In the genomic region with DNA sequence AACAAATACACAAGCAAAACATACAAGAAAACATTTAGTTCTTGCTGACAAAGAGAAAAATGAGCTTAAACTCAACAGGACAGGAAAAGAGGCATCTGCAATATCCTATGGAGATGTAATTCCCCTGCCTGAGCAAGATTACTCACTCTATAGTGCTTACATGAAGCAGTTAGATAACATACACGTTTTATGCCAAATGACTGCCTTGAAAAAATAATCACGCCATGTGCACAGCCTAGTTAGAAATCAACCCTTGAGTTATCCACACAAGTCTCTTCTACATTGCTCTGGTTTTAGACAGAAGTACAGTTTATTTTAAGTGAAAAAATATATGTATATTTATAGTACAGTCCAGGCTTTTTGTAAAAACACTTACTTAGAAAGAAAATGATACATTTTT, we compare ENCODE assay signal across 18 mouse cellular contexts.
DNase-seq lines count a peak whose midpoint lies in the region; TF ChIP-seq lines count a peak whose summit lies in the region.
"Had no signal": no experiment of that assay in that cellular context is flagged by ENCODE, and none has a peak within 500 bp of the region (broad histone marks: within the 10 kb centered on the region; RNA-seq: fewer than 3 reads in every experiment).

No protein-coding gene starts in this region.

- no peak overlapping the region for H3K9ac ChIP-seq in MEL (ENCODE audit: control insufficient read depth, low read depth, low read length, poor library complexity, severe bottlenecking)
- H3K9ac ChIP-seq: forebrain, embryonic 15.5 days; hindbrain, embryonic 12.5 days had no signal

- no peaks in the 10 kb centered on the region for H3K79me2 ChIP-seq in MEL (ENCODE audit: control insufficient read depth, insufficient read depth, low read length, poor library complexity)

- H3K27me3 ChIP-seq in MEL (ENCODE audit: control insufficient read depth in 1 of 2, insufficient read depth in 2 of 2, low read length in 2 of 2), result no peaks in the 10 kb centered on the region
- H3K27me3 ChIP-seq: forebrain, embryonic 15.5 days; hindbrain, embryonic 12.5 days had no signal

- no peak overlapping the region for H3K4me3 ChIP-seq in MEL (ENCODE audit: control insufficient read depth in 1 of 2, insufficient read depth in 1 of 2, low read depth in 2 of 2, low read length in 2 of 2)
- H3K4me3 ChIP-seq: embryonic facial prominence, embryonic 10.5 days; erythroblast, embryonic 14.5 days; forebrain, embryonic 15.5 days; heart, embryonic 10.5 days; hindbrain, embryonic 12.5 days had no signal

- no peak overlapping the region for H3K27ac ChIP-seq in MEL (ENCODE audit: control insufficient read depth, low read depth, low read length)
- H3K27ac ChIP-seq: embryonic facial prominence, embryonic 10.5 days; forebrain, embryonic 15.5 days; heart, embryonic 10.5 days; hindbrain, embryonic 12.5 days had no signal

- no peak for TF ChIP-seq POLR2A in MEL (IDR thresholded peaks at IDR 0.05; ENCODE audit: control insufficient read depth in 1 of 2, insufficient read depth in 1 of 2, low read depth in 1 of 2, low read length in 2 of 2, poor library complexity in 1 of 2)

- H3K36me3 ChIP-seq in MEL (ENCODE audit: control insufficient read depth in 1 of 2, insufficient read depth in 2 of 2, low read length in 2 of 2), result no peaks in the 10 kb centered on the region
- H3K36me3 ChIP-seq: embryonic facial prominence, embryonic 10.5 days; forebrain, embryonic 15.5 days; heart, embryonic 10.5 days; hindbrain, embryonic 12.5 days had no signal

- intact Hi-C loops in left cerebral cortex, postnatal 36 days (cut with DNase I), result loop anchor here (5.0 kb wide), 1 partner anchor 97 kb away; a partner anchor contains a TSS

- DNase-seq in left cerebral cortex, adult 11 months (ENCODE audit: low spot score), result peak; percentile 59
- DNase-seq in left cerebral cortex, postnatal 36 days (ENCODE audit: low spot score in 2 of 2), result no peak
- peak; percentile 3 for DNase-seq in MEL (ENCODE audit: low read depth, low spot score)
- DNase-seq in brain, adult 2 months (ENCODE audit: low read depth, low spot score), result peak; percentile 81
- DNase-seq in telencephalon, adult 2 months (ENCODE audit: low read depth, low spot score), result peak; percentile 90
- DNase-seq in cerebellum, adult 11 months, result no peak
- DNase-seq: adrenal gland, postnatal 10 days; cerebellum, adult 2 months; cerebellum, postnatal 10 days; gastrocnemius, postnatal 10 days; heart, adult 18-20 months; heart, postnatal 10 days; heart, postnatal 4 days had no signal

- no peak for TF ChIP-seq CTCF in MEL (IDR thresholded peaks at IDR 0.05 in 2 of 3, conservative IDR thresholded peaks at IDR 0.05 in 1 of 3; ENCODE audit: control insufficient read depth in 1 of 3, insufficient read depth in 1 of 3, low read depth in 2 of 3, low read length in 3 of 3, poor library complexity in 1 of 3, severe bottlenecking in 1 of 3)

- TF ChIP-seq RAD21 in MEL (IDR thresholded peaks at IDR 0.05; ENCODE audit: low read depth, low read length), result no peak

- no peak for TF ChIP-seq EP300 in MEL (IDR thresholded peaks at IDR 0.05; ENCODE audit: low read depth in 1 of 2, low read length in 2 of 2)

- no peaks in the 10 kb centered on the region for H3K9me3 ChIP-seq in MEL (replicated peaks; ENCODE audit: insufficient read depth, low read length)
- H3K9me3 ChIP-seq: embryonic facial prominence, embryonic 10.5 days; forebrain, embryonic 15.5 days; heart, embryonic 10.5 days; hindbrain, embryonic 12.5 days had no signal

- no peaks in the 10 kb centered on the region for H3K4me1 ChIP-seq in MEL (ENCODE audit: control insufficient read depth in 1 of 2, insufficient read depth in 2 of 2, low read length in 2 of 2)
- H3K4me1 ChIP-seq: embryonic facial prominence, embryonic 10.5 days; forebrain, embryonic 15.5 days; heart, embryonic 10.5 days; hindbrain, embryonic 12.5 days had no signal

TF ChIP-seq in MEL, 35 proteins besides CTCF, POLR2A, EP300 and RAD21:
- TF ChIP-seq USF2 (IDR thresholded peaks at IDR 0.05; ENCODE audit: borderline replicate concordance in 1 of 2, insufficient read depth in 1 of 2, low read depth in 1 of 2, low read length in 2 of 2) (no peak), SMC3 (IDR thresholded peaks at IDR 0.05; ENCODE audit: low read depth, low read length) (no peak), ZMIZ1 (IDR thresholded peaks at IDR 0.05; ENCODE audit: low read depth, low read length) (no peak), CHD1 (IDR thresholded peaks at IDR 0.05; ENCODE audit: low read depth, low read length) (no peak), JUND (IDR thresholded peaks at IDR 0.05; ENCODE audit: low read depth, low read length) (no peak)

Comparison
In these comparisons a context has a peak if more than half of its experiments do, and no peak if none do; other contexts are left out.
1. DNase-seq: peak in left cerebral cortex, adult 11 months (single experiment), MEL (single experiment), brain, adult 2 months (single experiment) and telencephalon, adult 2 months (single experiment); none in left cerebral cortex, postnatal 36 days (0 of 2) and cerebellum, adult 11 months (single experiment).